Mouse (Mus musculus): ENCODE results near the gene Knl1. TPM values are rescaled to one million over a fixed set of nuclear protein-coding genes. Genes with fewer than 3 reads are reported as not detected.
"Not testable (repeated sequence)": the region's sequence is repeated elsewhere in the genome, so short reads cannot be mapped to it uniquely, and the experiment has no call there.

Knl1 gene
- total RNA-seq, 1 experiment = 31.4 TPM

DNA sequence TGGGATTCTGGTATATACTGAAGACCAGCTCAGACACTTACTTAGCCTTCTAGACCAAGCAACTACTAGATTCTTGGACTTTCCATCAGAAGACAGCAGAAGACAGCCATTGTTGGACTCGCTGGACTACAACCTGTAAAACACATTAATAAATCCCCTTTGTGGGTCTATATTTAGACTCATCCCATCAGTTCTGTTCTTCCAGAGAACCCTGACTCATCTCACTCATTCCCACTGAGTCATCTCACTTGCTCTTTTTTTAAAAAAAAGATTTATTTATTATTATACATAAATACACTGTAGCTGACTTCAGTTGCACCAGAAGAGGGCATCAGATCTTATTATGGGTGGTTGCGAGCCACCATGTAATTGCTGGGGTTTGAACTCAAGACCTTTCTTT, 37.5 kb upstream of the Knl1 start:
- Histone ChIP-seq H3K36me3 (ENCODE audit: control insufficient read depth, insufficient read depth, low read length, poor library complexity, severe bottlenecking) (no peaks in the 10 kb centered on the region), H3K9me3 (ENCODE audit: control insufficient read depth, insufficient read depth, low read depth, low read length) (no peaks in the 10 kb centered on the region), H3K4me3 (ENCODE audit: insufficient read depth in 1 of 2, low read depth in 1 of 2, low read length in 2 of 2, poor library complexity in 1 of 2, severe bottlenecking in 1 of 2) (no peak overlapping the region), H3K9ac (ENCODE audit: insufficient read depth, low read depth, low read length, poor library complexity, severe bottlenecking) (no peak overlapping the region), H3K4me1 (ENCODE audit: control insufficient read depth in 2 of 2, insufficient read depth in 2 of 2, low read length in 2 of 2, poor library complexity in 1 of 2) (no peaks in the 10 kb centered on the region), H3K27ac (ENCODE audit: insufficient read depth, low read depth, low read length, poor library complexity, severe bottlenecking) (no peak overlapping the region)
- TF ChIP-seq HCFC1 (IDR thresholded peaks at IDR 0.05; ENCODE audit: borderline replicate concordance, insufficient read depth, low read length) (no peak), ZNF384 (IDR thresholded peaks at IDR 0.05; ENCODE audit: low read depth, low read length) (no peak)
- in situ Hi-C loops (cut with MboI; ENCODE audit: low sequenced_read_pairs in 2 of 2, unreplicated experiment in 2 of 2) = no loop called here
- no peak for DNase-seq (ENCODE audit: low read depth, low spot score)

DNA sequence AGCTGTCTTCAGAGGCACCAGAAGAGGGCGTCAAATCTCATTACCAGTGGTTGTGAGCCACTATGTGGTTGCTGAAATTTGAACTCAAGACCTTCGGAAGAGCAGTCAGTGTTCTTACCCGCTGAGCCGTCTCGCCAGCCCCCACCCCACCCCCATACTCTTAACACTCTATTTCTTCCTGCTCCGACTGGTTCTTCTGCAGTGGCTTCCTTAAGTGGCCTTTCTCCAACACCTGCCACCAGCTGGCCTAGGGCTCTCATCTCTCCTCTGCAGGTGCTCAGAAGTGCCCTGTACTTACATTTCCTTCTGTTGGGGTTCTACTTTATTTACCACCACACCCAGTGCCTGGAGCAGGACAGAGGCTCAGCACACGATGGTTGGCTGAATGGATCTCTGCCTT, 31.9 kb upstream of the Knl1 start:
- in situ Hi-C loops (cut with MboI; ENCODE audit: low sequenced_read_pairs in 2 of 2, unreplicated experiment in 2 of 2) = no loop called here
- DNase-seq (ENCODE audit: low read depth, low spot score) = no peak
- Histone ChIP-seq H3K9ac (ENCODE audit: insufficient read depth, low read depth, low read length, poor library complexity, severe bottlenecking) (no peak overlapping the region), H3K27ac (ENCODE audit: insufficient read depth, low read depth, low read length, poor library complexity, severe bottlenecking) (no peak overlapping the region), H3K36me3 (ENCODE audit: control insufficient read depth, insufficient read depth, low read length, poor library complexity, severe bottlenecking) (no peaks in the 10 kb centered on the region), H3K4me3 (ENCODE audit: insufficient read depth in 1 of 2, low read depth in 1 of 2, low read length in 2 of 2, poor library complexity in 1 of 2, severe bottlenecking in 1 of 2) (no peak overlapping the region), H3K9me3 (ENCODE audit: control insufficient read depth, insufficient read depth, low read depth, low read length) (no peaks in the 10 kb centered on the region), H3K4me1 (ENCODE audit: control insufficient read depth in 2 of 2, insufficient read depth in 2 of 2, low read length in 2 of 2, poor library complexity in 1 of 2) (no peaks in the 10 kb centered on the region)
- TF ChIP-seq ZNF384 (IDR thresholded peaks at IDR 0.05; ENCODE audit: low read depth, low read length) (no peak), MAFK (IDR thresholded peaks at IDR 0.05; ENCODE audit: insufficient read depth, low read depth, low read length) (no peak), ZC3H11A (IDR thresholded peaks at IDR 0.05; ENCODE audit: borderline replicate concordance, low read depth, low read length) (no peak), CHD2 (IDR thresholded peaks at IDR 0.05; ENCODE audit: low read depth, low read length) (no peak), HCFC1 (IDR thresholded peaks at IDR 0.05; ENCODE audit: borderline replicate concordance, insufficient read depth, low read length) (no peak)

DNA sequence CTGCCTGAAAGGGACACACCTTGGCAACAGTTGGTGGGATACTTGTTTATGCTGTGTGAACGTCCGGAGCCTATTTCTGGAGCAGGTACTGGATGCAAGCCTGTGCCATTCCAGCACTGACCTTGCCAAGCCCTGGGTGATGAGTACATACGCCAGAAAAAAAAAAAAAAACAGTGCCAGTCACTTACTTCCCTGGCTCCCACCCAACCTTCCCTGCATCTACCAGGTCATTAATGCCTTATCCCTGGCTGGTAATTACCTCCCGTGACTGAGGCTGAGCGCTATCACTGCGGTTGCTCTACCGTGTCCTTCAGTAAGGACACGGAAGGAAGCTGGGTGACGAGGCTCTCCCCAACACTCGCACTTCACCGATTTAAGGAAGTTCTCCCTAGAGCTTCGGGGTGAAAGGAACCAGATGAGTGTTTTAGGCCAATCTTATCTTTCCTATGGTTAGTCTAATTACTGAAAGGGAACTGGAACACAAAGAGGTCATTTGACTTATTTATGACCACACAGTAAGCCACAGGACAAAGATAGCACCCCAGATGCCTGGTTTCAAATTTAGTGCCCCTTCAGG, 31.2 kb upstream of the Knl1 start:
- in situ Hi-C loops (cut with MboI; ENCODE audit: low sequenced_read_pairs in 2 of 2, unreplicated experiment in 2 of 2) = no loop called here
- no peak for TF ChIP-seq ZNF384 (IDR thresholded peaks at IDR 0.05; ENCODE audit: low read depth, low read length)
- TF ChIP-seq ZC3H11A (IDR thresholded peaks at IDR 0.05; ENCODE audit: borderline replicate concordance, low read depth, low read length) = no peak
- no peak for TF ChIP-seq MAFK (IDR thresholded peaks at IDR 0.05; ENCODE audit: insufficient read depth, low read depth, low read length)

DNA sequence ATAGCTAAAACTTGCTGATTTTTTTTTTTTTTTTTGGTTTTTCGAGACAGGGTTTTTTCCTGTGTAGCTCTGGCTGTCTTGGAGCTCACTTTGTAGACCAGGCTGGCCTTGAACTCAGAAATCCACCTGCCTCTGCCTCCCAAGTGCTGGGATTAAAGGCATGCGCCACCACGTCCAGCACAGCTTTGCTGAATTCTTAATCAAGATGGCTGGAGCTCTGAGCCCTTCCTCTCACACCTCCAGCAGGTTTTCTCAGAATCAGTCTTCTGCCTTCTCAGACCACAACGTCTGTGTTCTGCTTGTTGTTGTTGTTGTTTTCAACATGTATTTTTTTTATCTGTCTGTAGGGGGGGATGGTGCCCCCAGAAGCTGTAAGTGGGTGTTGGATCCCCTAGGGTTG, 30.6 kb upstream of the Knl1 start:
- H3K36me3 ChIP-seq (ENCODE audit: control insufficient read depth, insufficient read depth, low read length, poor library complexity, severe bottlenecking); H3K4me1 ChIP-seq (ENCODE audit: control insufficient read depth in 2 of 2, insufficient read depth in 2 of 2, low read length in 2 of 2, poor library complexity in 1 of 2); H3K9ac ChIP-seq (ENCODE audit: insufficient read depth, low read depth, low read length, poor library complexity, severe bottlenecking); H3K4me3 ChIP-seq (ENCODE audit: insufficient read depth in 1 of 2, low read depth in 1 of 2, low read length in 2 of 2, poor library complexity in 1 of 2, severe bottlenecking in 1 of 2); H3K27ac ChIP-seq (ENCODE audit: insufficient read depth, low read depth, low read length, poor library complexity, severe bottlenecking); in situ Hi-C loops (cut with MboI; ENCODE audit: low sequenced_read_pairs in 2 of 2, unreplicated experiment in 2 of 2); DNase-seq (ENCODE audit: low read depth, low spot score); H3K9me3 ChIP-seq (ENCODE audit: control insufficient read depth, insufficient read depth, low read depth, low read length): not testable (repeated sequence)

More for the DNA sequence above, 31.2 kb upstream of the Knl1 start:
- Histone ChIP-seq H3K9ac (ENCODE audit: insufficient read depth, low read depth, low read length, poor library complexity, severe bottlenecking) (no peak overlapping the region), H3K4me1 (ENCODE audit: control insufficient read depth in 2 of 2, insufficient read depth in 2 of 2, low read length in 2 of 2, poor library complexity in 1 of 2) (no peaks in the 10 kb centered on the region), H3K4me3 (ENCODE audit: insufficient read depth in 1 of 2, low read depth in 1 of 2, low read length in 2 of 2, poor library complexity in 1 of 2, severe bottlenecking in 1 of 2) (no peak overlapping the region), H3K36me3 (ENCODE audit: control insufficient read depth, insufficient read depth, low read length, poor library complexity, severe bottlenecking) (no peaks in the 10 kb centered on the region), H3K27ac (ENCODE audit: insufficient read depth, low read depth, low read length, poor library complexity, severe bottlenecking) (no peak overlapping the region), H3K9me3 (ENCODE audit: control insufficient read depth, insufficient read depth, low read depth, low read length) (no peaks in the 10 kb centered on the region)
- no peak for DNase-seq (ENCODE audit: low read depth, low spot score)

DNA sequence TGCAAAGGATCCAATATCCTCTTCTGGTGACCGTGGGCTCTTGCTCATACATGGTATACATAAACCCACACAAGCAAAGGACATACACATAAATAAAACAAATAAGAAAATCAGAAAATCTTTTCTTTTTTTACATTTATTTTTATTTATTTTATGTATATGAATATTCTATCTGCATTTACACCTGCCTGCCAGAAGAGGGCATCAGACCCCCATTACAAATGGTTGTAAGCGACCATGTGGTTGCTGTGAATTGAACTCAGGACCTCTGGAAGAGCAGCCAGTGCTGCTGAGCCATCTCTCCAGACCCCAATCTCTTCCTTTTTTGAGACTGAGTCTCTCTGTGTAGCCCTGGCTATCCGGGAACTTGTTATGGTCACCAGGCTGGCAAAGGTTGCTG, 29.3 kb upstream of the Knl1 start:
- Histone ChIP-seq H3K36me3 (ENCODE audit: control insufficient read depth, insufficient read depth, low read length, poor library complexity, severe bottlenecking) (no peaks in the 10 kb centered on the region), H3K9me3 (ENCODE audit: control insufficient read depth, insufficient read depth, low read depth, low read length) (no peaks in the 10 kb centered on the region), H3K27ac (ENCODE audit: insufficient read depth, low read depth, low read length, poor library complexity, severe bottlenecking) (no peak overlapping the region), H3K4me3 (ENCODE audit: insufficient read depth in 1 of 2, low read depth in 1 of 2, low read length in 2 of 2, poor library complexity in 1 of 2, severe bottlenecking in 1 of 2) (no peak overlapping the region), H3K4me1 (ENCODE audit: control insufficient read depth in 2 of 2, insufficient read depth in 2 of 2, low read length in 2 of 2, poor library complexity in 1 of 2) (no peaks in the 10 kb centered on the region), H3K9ac (ENCODE audit: insufficient read depth, low read depth, low read length, poor library complexity, severe bottlenecking) (no peak overlapping the region)
- no peak for DNase-seq (ENCODE audit: low read depth, low spot score)
- in situ Hi-C loops (cut with MboI; ENCODE audit: low sequenced_read_pairs in 2 of 2, unreplicated experiment in 2 of 2) = no loop called here
- TF ChIP-seq MAFK (IDR thresholded peaks at IDR 0.05; ENCODE audit: insufficient read depth, low read depth, low read length) (no peak), ZC3H11A (IDR thresholded peaks at IDR 0.05; ENCODE audit: borderline replicate concordance, low read depth, low read length) (no peak), ZNF384 (IDR thresholded peaks at IDR 0.05; ENCODE audit: low read depth, low read length) (no peak), HCFC1 (IDR thresholded peaks at IDR 0.05; ENCODE audit: borderline replicate concordance, insufficient read depth, low read length) (no peak), CHD2 (IDR thresholded peaks at IDR 0.05; ENCODE audit: low read depth, low read length) (no peak)

Data from ES-E14 (cell line).